Mouse (Mus musculus) spleen, adult 2 months (tissue): Measurements from ENCODE around the gene Vmn2r68. TPM values are rescaled to one million over a fixed set of nuclear protein-coding genes. Genes with fewer than 3 reads are reported as not detected.

Experiments used
- DNase-seq, 2 experiments: peaks; one replicate each; pipeline versions ENCODE4 v3.0.0 to v3.0.0-alpha.2; 2012 to 2021; ENCODE audit warnings: low spot score in 2 of 2, low read depth in 1 of 2
- H3K27ac ChIP-seq: fragments of 200-500 bp; 2 replicates; pipeline ENCODE4 v1.5.1; 2012; ENCODE audit warnings: low read length, inconsistent platforms; ENCODE audit not compliant: insufficient read depth
- H3K27me3 ChIP-seq: fragments of 200-500 bp; 2 replicates; pipeline ENCODE4 v1.6.1; 2012; ENCODE audit warnings: mild to moderate bottlenecking, moderate library complexity, low read length, inconsistent platforms; ENCODE audit not compliant: control insufficient read depth, insufficient read depth
- H3K36me3 ChIP-seq: fragments of 200-500 bp; 2 replicates; pipeline ENCODE4 v1.6.1; 2012; ENCODE audit warnings: mild to moderate bottlenecking, low read length, inconsistent platforms; ENCODE audit not compliant: control insufficient read depth, insufficient read depth
- H3K4me1 ChIP-seq: fragments of 200-500 bp; 2 replicates; pipeline ENCODE4 v1.6.1; 2011; ENCODE audit warnings: inconsistent platforms; ENCODE audit not compliant: control insufficient read depth, insufficient read depth, insufficient read length
- H3K4me3 ChIP-seq: fragments of 200-500 bp; 2 replicates; pipeline ENCODE4 v1.5.1; 2011; ENCODE audit warnings: mild to moderate bottlenecking, inconsistent platforms; ENCODE audit not compliant: insufficient read depth, insufficient read length; ENCODE audit errors: extremely low read depth
- CTCF ChIP-seq: fragments of 200-500 bp; IDR thresholded peaks from 2 replicates; pipeline ENCODE4 v1.5.1; 2011; ENCODE audit warnings: mild to moderate bottlenecking, inconsistent platforms; ENCODE audit not compliant: insufficient read depth, insufficient read length, insufficient replicate concordance; ENCODE audit errors: extremely low read depth
- POLR2A ChIP-seq: fragments of 200-500 bp; IDR thresholded peaks from 2 replicates; pipeline ENCODE4 v1.6.1; 2011; ENCODE audit warnings: low read depth, low read length, inconsistent platforms
- polyA plus RNA-seq: library from polyadenylated mRNA; depleted of rRNA; stranded (reverse); fragments of >200 nt; gene quantifications from 2 replicates; pipeline ENCODE4 v1.2.3, GENCODE M21; 2012; rRNA removed

Vmn2r68 gene
- not detected in 2 replicates for polyA plus RNA-seq

- no peak for TF ChIP-seq POLR2A
- no peak for TF ChIP-seq CTCF
- no peaks in the 10 kb centered on the region for H3K36me3 ChIP-seq
- H3K4me1 ChIP-seq: no peaks in the 10 kb centered on the region
- DNase-seq: no peak
- no peak within 1 kb of the TSS for H3K4me3 ChIP-seq
- no peak within 1 kb of the TSS for H3K27ac ChIP-seq
- no peaks in the 10 kb centered on the region for H3K27me3 ChIP-seq
Observed at GRCm38 (mm10) chr7:85237683-85238082, at the start of gene Vmn2r68. Gene Vmn2r68, minus strand, starts transcription at chr7:85237783.

Other genes starting within 250 kb of the Vmn2r68 start
- gene Vmn2r66, start 225.5 kb downstream of the Vmn2r68 start, polyA plus RNA-seq: not detected in 2 replicates
- gene Vmn2r67, start 81.8 kb downstream of the Vmn2r68 start, polyA plus RNA-seq: not detected in 2 replicates
- gene Vmn2r69, start 178.1 kb upstream of the Vmn2r68 start, polyA plus RNA-seq: not detected in 2 replicates